Mouse (Mus musculus): ENCODE measurements at regions not wholly inside any gene's neighbourhood (a gene's known extent, or its start where the extent isn't known, plus 50 kb on each side); places are given as distances from the start of the nearest gene placed in this dataset.
"Not testable (repeated sequence)": the region's sequence is repeated elsewhere in the genome, so short reads cannot be mapped to it uniquely, and the experiment has no call there.

DNA sequence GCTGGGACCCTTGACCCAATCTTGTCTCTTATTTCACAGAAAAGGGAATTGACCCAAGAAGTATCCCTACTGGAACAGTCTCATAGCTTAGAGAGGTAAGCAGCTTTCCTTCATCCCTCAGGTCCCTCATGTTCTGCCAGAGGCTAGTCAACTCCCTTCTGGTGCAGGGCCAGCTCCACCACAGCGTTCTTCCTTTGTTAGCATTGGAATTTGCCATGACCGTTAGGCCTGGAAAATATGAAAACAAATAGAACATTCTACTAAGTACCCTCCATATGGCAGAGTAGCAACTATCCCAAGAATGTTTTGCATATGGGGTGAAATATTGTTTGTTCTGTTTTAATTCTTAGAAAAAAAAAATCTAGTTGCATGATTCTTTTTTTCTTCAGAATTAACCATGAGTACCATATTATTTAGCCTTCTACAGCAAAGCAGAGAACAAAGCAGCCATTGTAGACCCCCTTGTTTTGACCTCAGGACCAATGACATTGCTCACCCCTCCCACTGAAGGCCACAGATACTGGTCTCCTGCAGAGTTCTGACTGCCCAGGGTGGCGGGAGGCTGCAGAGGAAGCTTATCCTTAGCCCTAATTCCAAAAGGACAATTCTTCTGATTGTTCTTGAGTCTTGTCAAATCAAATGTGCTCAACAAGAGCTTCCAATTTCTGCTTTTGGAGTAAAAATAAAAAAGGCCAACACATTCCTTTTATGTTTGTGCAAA is 78.1 kb upstream of the Ehbp1 start:
- intact Hi-C loops (cut with DNase I) = no loop called here

- intact Hi-C loops (cut with DNase I) = no loop called here
These were observed 79.7 kb upstream of the Ehbp1 start for GRCm38 (mm10) chr11:22421762-22422161.

DNA sequence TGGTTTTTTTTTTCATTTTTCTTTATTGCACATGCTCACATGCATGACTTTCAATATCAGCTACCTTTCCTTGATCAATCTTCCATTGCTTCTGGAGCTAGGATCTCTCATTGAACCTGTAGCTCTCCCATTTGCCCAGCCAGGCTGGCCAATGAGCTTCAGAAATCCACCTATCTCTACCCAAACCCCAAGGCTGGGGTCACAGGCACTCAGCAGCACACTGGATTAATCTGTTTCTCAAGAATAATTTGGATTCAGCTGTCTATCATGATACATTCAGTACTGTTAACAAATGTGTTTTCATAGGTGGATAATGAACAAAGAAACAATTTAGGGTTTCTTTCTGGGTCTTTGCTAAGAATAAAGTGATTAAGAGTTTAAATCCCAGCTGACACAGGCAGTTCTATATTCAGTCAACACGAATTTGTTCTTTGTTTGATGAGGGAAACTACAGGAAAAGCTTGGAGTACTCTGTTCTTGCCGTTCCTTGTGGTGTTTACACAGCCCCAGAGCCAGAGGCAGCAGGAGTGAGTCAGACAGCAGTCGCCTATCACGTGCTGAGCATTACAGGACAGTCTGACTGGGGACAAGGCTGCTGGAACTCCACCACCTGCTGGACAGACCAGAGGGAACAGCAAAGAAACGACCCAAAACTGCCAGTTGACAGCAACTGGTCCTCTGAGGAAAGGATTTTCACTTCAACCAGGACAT is 74.6 kb upstream of the Tmem17 start:
- intact Hi-C loops (cut with DNase I) = loop anchor here (2.0 kb wide), 1 partner anchor 210 kb away; no protein-coding TSS in a partner anchor

DNA sequence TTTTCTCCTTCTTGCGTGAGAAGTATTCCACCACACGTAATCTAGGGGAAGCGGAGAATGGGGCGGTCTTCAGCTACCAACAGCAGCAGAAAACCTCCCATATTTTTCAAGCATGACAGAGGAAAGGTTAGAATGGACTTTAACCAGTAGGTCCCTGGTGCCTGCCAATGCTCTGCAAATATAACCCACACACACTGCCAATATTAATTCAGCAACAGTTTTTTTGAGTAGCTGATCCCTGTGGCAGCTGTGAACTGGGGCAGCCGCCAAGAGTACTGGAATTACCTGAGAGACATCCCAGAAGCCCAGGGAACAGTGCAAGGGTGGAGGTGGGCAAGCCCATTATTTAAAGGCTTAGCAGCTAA is 74.1 kb upstream of the Tmem17 start:
- intact Hi-C loops (cut with DNase I) = loop anchor here (2.0 kb wide), 1 partner anchor 211 kb away; no protein-coding TSS in a partner anchor

GRCm38 (mm10) chr11:22438441-22439066 is 73.3 kb upstream of the Tmem17 start:
- intact Hi-C loops (cut with DNase I) = no loop called here

DNA sequence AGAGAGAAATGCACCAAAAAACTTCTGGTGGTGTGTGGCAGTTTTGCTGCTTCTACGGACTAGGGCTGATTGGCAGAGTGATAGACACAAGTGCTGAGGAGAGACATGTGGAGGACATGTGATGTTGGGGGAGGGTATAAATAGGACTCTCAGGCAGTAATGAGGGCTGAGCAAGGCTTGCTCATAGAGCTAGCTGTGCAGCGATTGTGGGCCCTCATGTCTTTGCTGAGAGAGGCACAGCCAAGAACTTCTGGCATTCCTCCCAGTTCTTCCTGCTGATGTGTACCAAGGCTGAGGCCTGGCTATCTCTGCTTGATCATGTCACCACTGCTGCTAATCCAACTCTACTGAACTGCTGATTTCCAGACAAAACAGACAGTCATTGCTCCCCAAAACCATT is 71.4 kb upstream of the Tmem17 start:
- intact Hi-C loops (cut with DNase I) = loop anchor here (10.0 kb wide), 1 partner anchor 174 kb away; no protein-coding TSS in a partner anchor

DNA sequence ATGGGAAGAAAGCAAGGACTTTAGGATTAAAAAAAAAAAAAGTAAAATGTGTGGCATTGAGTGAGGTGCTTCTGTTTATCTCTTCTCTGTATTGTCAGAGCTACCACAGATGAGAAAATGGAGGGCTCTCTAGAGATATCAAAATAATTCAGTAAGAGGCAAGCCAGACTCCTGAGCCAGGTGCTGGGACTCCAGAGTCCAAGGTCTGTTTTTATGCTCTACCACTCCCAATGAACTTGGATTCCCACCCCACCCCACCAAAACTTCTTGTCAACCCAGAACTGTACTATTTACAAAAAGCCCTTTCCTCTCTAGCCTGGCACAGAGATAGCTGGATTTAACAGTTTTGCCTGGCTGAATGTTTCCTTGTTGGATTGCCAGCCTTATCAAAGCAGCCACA is 58.7 kb upstream of the Tmem17 start:
- intact Hi-C loops (cut with DNase I) = no loop called here

GRCm38 (mm10) chr11:22456286-22456685 is 55.6 kb upstream of the Tmem17 start:
- intact Hi-C loops (cut with DNase I) = no loop called here

GRCm38 (mm10) chr11:22457220-22457619 is 54.7 kb upstream of the Tmem17 start:
- intact Hi-C loops (cut with DNase I) = no loop called here

- intact Hi-C loops (cut with DNase I) = no loop called here
These were observed 52.8 kb upstream of the Tmem17 start for GRCm38 (mm10) chr11:22458951-22459703.

GRCm38 (mm10) chr11:22461019-22461735 is 50.7 kb upstream of the Tmem17 start:
- intact Hi-C loops (cut with DNase I) = not testable (repeated sequence)

Data from adrenal gland (tissue).